Mouse (Mus musculus) brain, adult 2 months (tissue): ENCODE data around the gene Arl3.

Experiments used
- DNase-seq: peaks from one replicate; pipeline ENCODE4 v3.0.0; 2011; ENCODE audit warnings: low read depth, low spot score

The Arl3 gene

GRCm38 (mm10) chr19:46533525-46533924 lies 39.5 kb downstream of the Arl3 start:
- DNase-seq = no peak

- DNase-seq = no peak
Measured at GRCm38 (mm10) chr19:46533066-46533465, 39.9 kb downstream of the Arl3 start.

GRCm38 (mm10) chr19:46532031-46532688 lies 40.8 kb downstream of the Arl3 start:
- no peak for DNase-seq

GRCm38 (mm10) chr19:46531071-46532030 lies 41.6 kb downstream of the Arl3 start:
- peak; percentile 73 for DNase-seq

- DNase-seq = no peak
Measured at GRCm38 (mm10) chr19:46530449-46530990, 42.5 kb downstream of the Arl3 start.

- no peak for DNase-seq
Measured at GRCm38 (mm10) chr19:46529601-46530448, 43.2 kb downstream of the Arl3 start.

- peak; percentile 88 for DNase-seq
Measured at GRCm38 (mm10) chr19:46528529-46529213, 44.3 kb downstream of the Arl3 start.

GRCm38 (mm10) chr19:46527632-46528528 lies 45.1 kb downstream of the Arl3 start:
- no peak for DNase-seq

GRCm38 (mm10) chr19:46525691-46526631 lies 47.0 kb downstream of the Arl3 start:
- no peak for DNase-seq

- peak; percentile 62 for DNase-seq
Measured at GRCm38 (mm10) chr19:46524601-46525321, 48.2 kb downstream of the Arl3 start.

GRCm38 (mm10) chr19:46524152-46524544 lies 48.9 kb downstream of the Arl3 start:
- DNase-seq = no peak

- DNase-seq = peak; percentile 92
Measured at GRCm38 (mm10) chr19:46523480-46524151, 49.4 kb downstream of the Arl3 start.

- no peak for DNase-seq
Measured at GRCm38 (mm10) chr19:46523131-46523479, 49.9 kb downstream of the Arl3 start.

GRCm38 (mm10) chr19:46522433-46523044 lies 50.5 kb downstream of the Arl3 start:
- DNase-seq = peak; percentile 61

- DNase-seq = no peak
Measured at GRCm38 (mm10) chr19:46521698-46522097, 51.3 kb downstream of the Arl3 start.

- no peak for DNase-seq
Measured at GRCm38 (mm10) chr19:46518828-46519621, 54.0 kb downstream of the Arl3 start.
